ENCODE assay signal across 11 mouse cellular contexts in genomic region chr9:122177256-122178220, GRCm38 (mm10).
DNase-seq lines count a peak whose midpoint lies in the region; ATAC-seq and TF ChIP-seq lines count a peak whose summit lies in the region.
"Had no signal": no experiment of that assay in that cellular context is flagged by ENCODE, and none has a peak within 500 bp of the region (broad histone marks: within the 10 kb centered on the region; RNA-seq: fewer than 3 reads in every experiment).

No protein-coding gene starts in this region.

- intact Hi-C loops in heart, postnatal 14 days (cut with DNase I) = no loop called here

- no peaks in the 10 kb centered on the region for H3K9me3 ChIP-seq in heart, postnatal 0 days (replicated peaks; ENCODE audit: control insufficient read depth, low read length)
- no peaks in the 10 kb centered on the region for H3K9me3 ChIP-seq in limb, embryonic 15.5 days
- H3K9me3 ChIP-seq: liver, embryonic 15.5 days had no signal

- H3K36me3 ChIP-seq in heart, postnatal 0 days (replicated peaks; ENCODE audit: control insufficient read depth, insufficient read depth, low read length) = no peaks in the 10 kb centered on the region
- peaks cover 12% of the 10 kb centered on the region; the same call in 1 of the 2 replicates for H3K36me3 ChIP-seq in limb, embryonic 15.5 days
- H3K36me3 ChIP-seq: liver, embryonic 15.5 days had no signal

- H3K4me2 ChIP-seq in heart, postnatal 0 days (ENCODE audit: low read depth, low read length) = no peak overlapping the region
- no peak overlapping the region for H3K4me2 ChIP-seq in limb, embryonic 15.5 days
- H3K4me2 ChIP-seq: liver, embryonic 15.5 days had no signal

- DNase-seq in heart, adult 9 months (ENCODE audit: low spot score in 2 of 2) = peak; percentile 70 to 73
- no peak for DNase-seq in heart, postnatal 14 days
- DNase-seq in adrenal gland, postnatal 36 days = peak; percentile 26 to 47
- no peak for DNase-seq in heart, postnatal 0 days (ENCODE audit: low spot score)
- DNase-seq in neural tube, embryonic 10.5 days (ENCODE audit: extremely low spot score, low spot score) = no peak
- no peak for DNase-seq in lung, adult 18-20 months
- DNase-seq: cerebellum, adult 2 months; right cerebral cortex, adult 18-20 months had no signal

- ATAC-seq in heart, postnatal 0 days (ENCODE audit: insufficient read depth, low read depth) = no peak
- no peak for ATAC-seq in limb, embryonic 15.5 days (ENCODE audit: insufficient number of reproducible peaks, low FRiP score, low TSS enrichment, low read depth)
- ATAC-seq: forebrain, embryonic 16.5 days had no signal

- H3K27me3 ChIP-seq in heart, postnatal 0 days (ENCODE audit: control insufficient read depth, insufficient read depth, low read length) = no peaks in the 10 kb centered on the region
- H3K27me3 ChIP-seq in limb, embryonic 15.5 days = no peaks in the 10 kb centered on the region
- H3K27me3 ChIP-seq: liver, embryonic 15.5 days had no signal

- H3K4me3 ChIP-seq in heart, postnatal 0 days (ENCODE audit: low read depth, low read length) = no peak overlapping the region
- no peak overlapping the region for H3K4me3 ChIP-seq in limb, embryonic 15.5 days
- H3K4me3 ChIP-seq: liver, embryonic 15.5 days had no signal

- TF ChIP-seq EP300 in heart, postnatal 0 days (IDR thresholded peaks at IDR 0.05; ENCODE audit: low read depth) = no peak

- peak overlapping the region; percentile 67 for H3K27ac ChIP-seq in heart, postnatal 0 days (ENCODE audit: low read depth)
- 0 out of 2 replicates have a peak overlapping the region, but pooled peaks have one; percentile 63 for H3K27ac ChIP-seq in limb, embryonic 15.5 days
- H3K27ac ChIP-seq: liver, embryonic 15.5 days had no signal

- H3K9ac ChIP-seq in heart, postnatal 0 days (replicated peaks; ENCODE audit: low read depth, low read length) = no peak overlapping the region
- H3K9ac ChIP-seq in limb, embryonic 15.5 days = no peak overlapping the region
- H3K9ac ChIP-seq: liver, embryonic 15.5 days had no signal

- TF ChIP-seq CTCF in heart, postnatal 0 days (IDR thresholded peaks at IDR 0.05; ENCODE audit: low read depth) = no peak

- WGBS in heart, postnatal 0 days = 49% methylated on average over 7 of the region's 7 CpGs
- WGBS in limb, embryonic 15.5 days = 73% methylated on average over 7 of the region's 7 CpGs

- H3K4me1 ChIP-seq in heart, postnatal 0 days (ENCODE audit: control insufficient read depth, insufficient read depth) = peaks cover 38% of the 10 kb centered on the region
- peaks cover 25% of the 10 kb centered on the region for H3K4me1 ChIP-seq in limb, embryonic 15.5 days
- H3K4me1 ChIP-seq: liver, embryonic 15.5 days had no signal

Comparison
In these comparisons a context has a peak if more than half of its experiments do, and no peak if none do; other contexts are left out.
1. DNase-seq: peak in heart, adult 9 months (2 of 2) and adrenal gland, postnatal 36 days (2 of 2); none in heart, postnatal 14 days (0 of 2), heart, postnatal 0 days (single experiment), neural tube, embryonic 10.5 days (single experiment) and lung, adult 18-20 months (0 of 2).